ENCODE assay signal across 17 mouse cellular contexts in the genomic region with DNA sequence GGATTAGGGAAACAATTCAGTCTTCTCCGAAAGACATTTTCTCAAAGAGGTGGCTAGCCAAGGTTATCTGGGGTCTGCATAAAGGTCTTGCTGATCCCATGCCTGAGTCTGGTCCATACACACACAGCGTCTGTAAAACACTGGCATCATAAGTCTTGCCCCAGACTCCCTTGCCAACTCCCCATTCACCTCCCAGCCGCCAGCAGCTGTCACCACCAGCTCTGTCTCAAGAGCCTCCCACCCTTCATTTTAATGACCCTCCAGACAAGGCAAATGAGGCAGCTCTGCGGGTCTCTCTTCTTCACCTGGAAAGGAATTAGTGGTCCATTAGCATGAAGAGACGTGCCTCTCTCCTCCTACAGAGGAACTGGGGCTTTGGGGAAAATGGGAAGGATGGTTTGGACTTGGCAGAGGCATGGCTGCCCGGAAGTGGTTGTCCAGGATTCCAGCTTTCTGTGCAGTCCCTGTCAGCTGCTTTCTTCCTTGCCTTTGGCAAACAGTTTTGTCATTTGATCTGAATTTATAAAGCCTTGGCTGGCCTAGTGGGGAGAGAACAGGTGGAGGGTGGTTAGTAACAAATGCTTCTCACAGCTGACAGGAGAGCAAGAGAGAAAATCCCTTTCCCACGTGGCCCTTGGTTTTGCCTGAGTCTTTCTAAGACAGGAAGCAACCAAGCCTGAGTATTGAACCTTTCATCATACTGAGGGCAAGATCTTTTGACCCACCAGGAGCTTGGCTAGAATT.
DNase-seq lines count a peak whose midpoint lies in the region; ATAC-seq lines count a peak whose summit lies in the region.
"Had no signal": no experiment of that assay in that cellular context is flagged by ENCODE, and none has a peak within 500 bp of the region (broad histone marks: within the 10 kb centered on the region; RNA-seq: fewer than 3 reads in every experiment).

No protein-coding gene starts in this region.

- H3K27me3 ChIP-seq in neural tube, embryonic 11.5 days (ENCODE audit: control insufficient read depth, insufficient read depth, low read length): peaks cover 21% of the 10 kb centered on the region
- H3K27me3 ChIP-seq in midbrain, embryonic 13.5 days: peaks cover 14% of the 10 kb centered on the region
- H3K27me3 ChIP-seq: CH12.LX had no signal

- no peaks in the 10 kb centered on the region for H3K36me3 ChIP-seq in neural tube, embryonic 11.5 days (ENCODE audit: control insufficient read depth, insufficient read depth, low read length)
- no peaks in the 10 kb centered on the region for H3K36me3 ChIP-seq in midbrain, embryonic 13.5 days

- intact Hi-C loops in gastrocnemius, postnatal 36 days (cut with DNase I): no loop called here

- peaks cover 4% of the 10 kb centered on the region; the same call in 1 of the 2 replicates for H3K4me1 ChIP-seq in neural tube, embryonic 11.5 days (ENCODE audit: control insufficient read depth, insufficient read depth, low read length)
- H3K4me1 ChIP-seq in midbrain, embryonic 13.5 days (replicated peaks): peaks cover 16% of the 10 kb centered on the region

- H3K4me3 ChIP-seq in neural tube, embryonic 11.5 days (ENCODE audit: low read depth, low read length): no peak overlapping the region
- no peak overlapping the region for H3K4me3 ChIP-seq in midbrain, embryonic 13.5 days (replicated peaks)
- H3K4me3 ChIP-seq: erythroblast, embryonic 14.5 days had no signal

- H3K9ac ChIP-seq in neural tube, embryonic 11.5 days (ENCODE audit: low read length): no peak overlapping the region
- no peak overlapping the region for H3K9ac ChIP-seq in midbrain, embryonic 13.5 days (replicated peaks)
- H3K9ac ChIP-seq: lung, embryonic 14.5 days had no signal

- no peak for ATAC-seq in neural tube, embryonic 11.5 days (ENCODE audit: insufficient read depth, low FRiP score, low TSS enrichment)
- no peak for ATAC-seq in midbrain, embryonic 13.5 days
- ATAC-seq: activated CD4-positive, CD25-positive, alpha-beta regulatory T cell, adult 4 months; intestine, postnatal 0 days had no signal

- H3K27ac ChIP-seq in neural tube, embryonic 11.5 days (ENCODE audit: low read depth, low read length): no peak overlapping the region
- H3K27ac ChIP-seq in midbrain, embryonic 13.5 days: no peak overlapping the region

- no peak overlapping the region for H3K4me2 ChIP-seq in neural tube, embryonic 11.5 days (ENCODE audit: low read depth)
- H3K4me2 ChIP-seq in midbrain, embryonic 13.5 days (replicated peaks): no peak overlapping the region
- H3K4me2 ChIP-seq: heart, embryonic 11.5 days; lung, embryonic 14.5 days had no signal

- H3K9me3 ChIP-seq in neural tube, embryonic 11.5 days (ENCODE audit: control insufficient read depth, low read length): no peaks in the 10 kb centered on the region
- no peaks in the 10 kb centered on the region for H3K9me3 ChIP-seq in midbrain, embryonic 13.5 days

- 46% methylated on average over 7 of the region's 7 CpGs for WGBS in neural tube, embryonic 11.5 days
- 55% methylated on average over 7 of the region's 7 CpGs for WGBS in midbrain, embryonic 13.5 days

- peak; percentile 18 for DNase-seq in gastrocnemius, postnatal 25 days
- DNase-seq in gastrocnemius, postnatal 36 days: no peak
- DNase-seq in neural tube, embryonic 11.5 days (ENCODE audit: low spot score): peak; percentile 29
- DNase-seq in neural tube, embryonic 10.5 days (ENCODE audit: extremely low spot score, low spot score): no peak
- DNase-seq in layer of hippocampus, adult 9-10 months (ENCODE audit: low spot score): peak; percentile 39
- no peak for DNase-seq in urinary bladder, postnatal 25 days (ENCODE audit: low spot score)
- DNase-seq: cerebellum, adult 11 months; heart, postnatal 36 days; kidney, postnatal 25 days; lung, embryonic 14.5 days; right cerebral cortex, postnatal 4 days had no signal

Comparison
In these comparisons a context has a peak if more than half of its experiments do, and no peak if none do; other contexts are left out.
1. DNase-seq: peak in gastrocnemius, postnatal 25 days (single experiment), neural tube, embryonic 11.5 days (single experiment) and layer of hippocampus, adult 9-10 months (single experiment); none in gastrocnemius, postnatal 36 days (0 of 2), neural tube, embryonic 10.5 days (single experiment) and urinary bladder, postnatal 25 days (single experiment).